Mouse (Mus musculus) kidney, adult 2 months (tissue): ENCODE results near the gene Col13a1.

Source experiments
- CTCF ChIP-seq: fragments of 200-500 bp; conservative IDR thresholded peaks from 2 replicates; pipeline ENCODE4 v1.5.1; 2011; ENCODE audit warnings: low read depth, mild to moderate bottlenecking, control low read depth, low read length, moderate library complexity, mixed read lengths; ENCODE audit not compliant: insufficient read depth, insufficient read length
- POLR2A ChIP-seq: fragments of 200-500 bp; IDR thresholded peaks from one replicate; pipeline ENCODE4 v1.6.1; 2011; ENCODE audit warnings: low read depth, low read length, control low read depth

DNA sequence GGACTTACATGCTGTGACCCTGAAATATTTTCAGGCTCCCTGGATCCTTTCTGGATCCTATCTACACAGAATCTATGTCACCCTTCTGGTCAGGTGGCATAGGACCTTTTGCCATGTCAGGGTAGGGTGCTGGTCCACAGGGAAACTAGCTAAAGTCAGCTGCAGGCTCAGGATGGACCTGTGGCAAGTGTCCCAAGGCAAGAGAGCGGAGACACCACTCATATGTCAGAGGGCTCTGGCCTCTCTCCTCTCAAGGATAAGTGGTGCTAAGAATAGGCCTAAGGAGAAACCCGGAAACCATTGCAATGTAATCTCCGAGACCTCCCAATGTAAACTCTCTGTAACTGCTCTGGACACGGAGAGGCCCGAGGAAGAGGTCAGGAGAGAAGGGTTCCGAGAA, 80.8 kb downstream of the Col13a1 start:
- no peak for TF ChIP-seq POLR2A
- no peak for TF ChIP-seq CTCF
